Comparison of ENCODE assay signal across 24 mouse cellular contexts in genomic region chr13:89199275-89199674, GRCm38 (mm10).
"Had no signal": no experiment of that assay in that cellular context is flagged by ENCODE, and none has a peak within 500 bp of the region (broad histone marks: within the 10 kb centered on the region; RNA-seq: fewer than 3 reads in every experiment).

No protein-coding gene starts in this region.

- H3K4me2 ChIP-seq: heart, embryonic 12.5 days; hindbrain, embryonic 13.5 days; hindbrain, embryonic 15.5 days; kidney, embryonic 15.5 days; limb, embryonic 13.5 days; limb, embryonic 15.5 days; liver, embryonic 12.5 days had no signal

- H3K4me3 ChIP-seq: gastrocnemius, adult 2 months; heart, embryonic 10.5 days; heart, embryonic 12.5 days; hindbrain, embryonic 13.5 days; hindbrain, embryonic 15.5 days; kidney, embryonic 15.5 days; limb, embryonic 13.5 days; limb, embryonic 15.5 days; liver, embryonic 12.5 days had no signal

- ATAC-seq: hindbrain, postnatal 0 days; intestine, embryonic 16.5 days; liver, embryonic 12.5 days had no signal

- H3K27me3 ChIP-seq: heart, embryonic 12.5 days; hindbrain, embryonic 13.5 days; hindbrain, embryonic 15.5 days; kidney, embryonic 15.5 days; limb, embryonic 13.5 days; limb, embryonic 15.5 days; liver, embryonic 12.5 days had no signal

- H3K4me1 ChIP-seq: heart, embryonic 10.5 days; heart, embryonic 12.5 days; hindbrain, embryonic 13.5 days; hindbrain, embryonic 15.5 days; kidney, embryonic 15.5 days; limb, embryonic 13.5 days; limb, embryonic 15.5 days; liver, embryonic 12.5 days had no signal

- H3K36me3 ChIP-seq: heart, embryonic 10.5 days; heart, embryonic 12.5 days; hindbrain, embryonic 13.5 days; hindbrain, embryonic 15.5 days; kidney, embryonic 15.5 days; limb, embryonic 13.5 days; limb, embryonic 15.5 days; liver, embryonic 12.5 days had no signal

- DNase-seq: gastrocnemius, adult 2 months; gastrocnemius, postnatal 10 days; gastrocnemius, postnatal 25 days; heart, adult 18-20 months; heart, postnatal 10 days; kidney, adult 11 months; kidney, adult 2 months; kidney, adult 9 months; kidney, postnatal 14 days; kidney, postnatal 36 days; layer of hippocampus, adult 9-11 months; layer of hippocampus, postnatal 36 days; left cerebral cortex, postnatal 4 days had no signal

- H3K9ac ChIP-seq: heart, embryonic 12.5 days; hindbrain, embryonic 13.5 days; hindbrain, embryonic 15.5 days; kidney, embryonic 15.5 days; limb, embryonic 13.5 days; limb, embryonic 15.5 days; liver, embryonic 12.5 days had no signal

- H3K9me3 ChIP-seq: heart, embryonic 10.5 days; heart, embryonic 12.5 days; hindbrain, embryonic 13.5 days; hindbrain, embryonic 15.5 days; kidney, embryonic 15.5 days; limb, embryonic 13.5 days; limb, embryonic 15.5 days; liver, embryonic 12.5 days had no signal

- H3K27ac ChIP-seq: gastrocnemius, adult 2 months; heart, embryonic 10.5 days; hindbrain, embryonic 13.5 days; hindbrain, embryonic 15.5 days; hindbrain, postnatal 0 days; kidney, embryonic 15.5 days; kidney, postnatal 0 days; limb, embryonic 13.5 days; limb, embryonic 15.5 days; liver, embryonic 12.5 days had no signal
